ENCODE assay signal across 8 mouse cellular contexts in genomic region chr1:148993586-148993985, GRCm38 (mm10).
A peak's percentile ranks its signal among the peaks of the same experiment; 100 is the strongest.
DNase-seq lines count a peak whose midpoint lies in the region.

No protein-coding gene starts in this region.

- peak; percentile 26 to 34 for DNase-seq in cerebellum, postnatal 14 days
- DNase-seq in cerebellum, postnatal 36 days: no peak
- peak; percentile 24 for DNase-seq in left cerebral cortex, adult 11 months (ENCODE audit: low spot score)
- DNase-seq in left cerebral cortex, adult 8-10 months (ENCODE audit: low spot score in 2 of 2): no peak
- DNase-seq in adipocyte (ENCODE audit: low spot score): peak; percentile 6
- peak; percentile 8 to 62 for DNase-seq in layer of hippocampus, postnatal 14 days (ENCODE audit: low spot score in 2 of 2)
- DNase-seq in urinary bladder, postnatal 14 days (ENCODE audit: low spot score): no peak
- DNase-seq in lung, postnatal 4 days: no peak

Comparison
In these comparisons a context has a peak if more than half of its experiments do, and no peak if none do; other contexts are left out.
1. DNase-seq: peak in cerebellum, postnatal 14 days (2 of 2), left cerebral cortex, adult 11 months (single experiment), adipocyte (single experiment) and layer of hippocampus, postnatal 14 days (2 of 2); none in cerebellum, postnatal 36 days (0 of 2), left cerebral cortex, adult 8-10 months (0 of 2), urinary bladder, postnatal 14 days (single experiment) and lung, postnatal 4 days (0 of 2).